Mouse (Mus musculus) thymus, postnatal 25 days (tissue): ENCODE measurements around the gene Celf3.

Source experiments
- DNase-seq: peaks from one replicate; pipeline ENCODE4 v3.0.0; 2022

Gene Celf3

DNA sequence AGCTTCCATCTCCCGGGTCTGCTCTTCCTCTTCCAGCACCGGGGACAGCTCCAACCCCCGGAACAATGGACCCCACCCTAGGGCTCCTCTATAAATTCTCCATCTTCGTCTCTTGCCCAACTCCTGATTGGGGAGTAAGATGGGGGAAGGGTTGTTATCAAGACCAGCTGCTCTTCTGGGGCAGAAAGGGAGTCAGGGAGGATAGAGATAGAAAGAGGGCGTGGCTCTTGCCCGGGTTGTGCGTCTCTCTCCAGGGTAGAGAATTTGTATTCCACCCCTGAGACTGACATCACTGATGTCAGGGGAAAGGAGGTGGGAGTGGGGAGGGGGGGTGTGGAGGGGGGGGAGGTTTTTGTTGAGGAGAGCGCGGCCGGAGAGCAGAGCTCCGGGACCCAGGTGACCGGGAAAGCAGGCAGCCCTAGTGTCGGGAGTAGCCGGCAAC, at the start of gene Celf3:
Gene Celf3, plus strand, starts transcription at position 315 of the 442 bp plus-strand sequence.
- DNase-seq, result no peak

DNA sequence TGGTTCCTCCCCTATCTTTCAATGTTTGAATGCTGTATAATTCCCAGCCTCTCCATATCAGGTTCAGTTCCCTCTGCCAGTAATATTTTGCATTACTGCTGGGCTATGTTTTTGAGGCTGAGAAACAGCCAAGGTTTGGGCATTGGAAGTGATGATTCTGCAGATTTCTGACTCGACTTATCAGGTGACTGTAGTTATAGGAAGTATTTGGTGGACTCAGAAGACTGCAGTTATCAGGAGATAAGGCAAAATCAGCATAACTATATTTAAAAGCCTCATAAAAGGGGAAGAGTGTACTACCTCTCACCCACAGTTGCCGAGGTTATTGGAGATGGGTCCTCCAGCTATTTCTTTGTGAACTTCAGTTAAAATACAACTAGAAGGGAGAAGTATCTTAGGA, 47.1 kb upstream of the Celf3 start:
- no peak for DNase-seq

DNA sequence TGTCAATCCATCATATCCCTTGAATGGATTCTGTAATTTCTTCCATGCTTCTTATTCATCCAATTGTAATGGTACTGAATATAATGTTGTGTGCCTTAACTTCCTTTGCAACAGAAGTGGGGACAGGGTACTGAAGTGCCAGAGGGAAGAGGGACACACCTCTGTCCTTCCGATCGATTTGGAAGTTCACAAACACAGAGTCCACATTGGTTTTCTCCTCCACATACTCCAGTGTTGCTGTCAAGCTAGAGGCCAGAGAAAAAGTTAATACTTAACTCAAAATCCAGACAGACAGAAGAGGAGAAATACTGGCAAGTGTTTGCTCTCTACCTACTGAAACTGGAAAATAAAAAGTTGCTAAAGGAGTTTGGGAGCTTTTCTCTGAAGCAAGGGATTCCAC, 43.8 kb upstream of the Celf3 start:
- DNase-seq, result no peak

DNA sequence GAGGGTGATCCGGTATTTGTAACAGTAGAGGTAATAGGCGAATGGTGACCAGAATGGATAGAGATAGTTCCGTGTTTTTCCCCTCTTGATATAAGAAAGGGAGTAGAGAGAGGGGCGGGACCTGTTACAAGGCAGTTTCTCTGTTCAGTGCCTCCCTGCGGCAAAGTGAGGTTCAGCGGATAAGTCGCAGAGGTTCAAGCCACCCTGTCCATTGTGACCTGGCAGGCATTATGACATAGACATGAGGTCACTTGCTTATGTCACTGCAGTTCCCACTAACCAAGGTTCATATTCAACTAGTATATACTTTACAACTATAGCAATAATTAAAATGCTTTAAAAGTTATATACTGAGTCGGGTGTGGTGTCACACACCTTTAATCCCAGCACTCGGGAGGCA, 41.7 kb upstream of the Celf3 start:
- no peak for DNase-seq

DNA sequence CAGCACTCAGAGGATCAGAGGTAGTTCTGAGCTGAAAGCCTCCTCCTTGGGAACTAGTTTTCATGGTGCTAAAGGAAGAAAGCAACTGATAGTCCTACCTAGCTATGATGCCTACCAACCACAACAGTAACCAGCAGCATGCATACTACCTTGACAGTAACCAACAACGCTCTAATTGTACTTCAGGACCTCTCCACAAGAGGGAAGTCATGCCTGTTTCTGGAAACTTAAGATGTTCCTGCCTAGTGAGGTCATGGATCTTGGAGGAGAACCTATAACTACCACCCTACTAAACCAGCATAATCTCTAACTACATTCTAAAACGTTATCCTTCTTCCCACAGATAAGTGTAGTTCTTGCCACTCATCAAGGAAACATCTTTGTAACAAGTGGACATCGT, 36.9 kb upstream of the Celf3 start:
- DNase-seq, result peak; percentile 8

DNA sequence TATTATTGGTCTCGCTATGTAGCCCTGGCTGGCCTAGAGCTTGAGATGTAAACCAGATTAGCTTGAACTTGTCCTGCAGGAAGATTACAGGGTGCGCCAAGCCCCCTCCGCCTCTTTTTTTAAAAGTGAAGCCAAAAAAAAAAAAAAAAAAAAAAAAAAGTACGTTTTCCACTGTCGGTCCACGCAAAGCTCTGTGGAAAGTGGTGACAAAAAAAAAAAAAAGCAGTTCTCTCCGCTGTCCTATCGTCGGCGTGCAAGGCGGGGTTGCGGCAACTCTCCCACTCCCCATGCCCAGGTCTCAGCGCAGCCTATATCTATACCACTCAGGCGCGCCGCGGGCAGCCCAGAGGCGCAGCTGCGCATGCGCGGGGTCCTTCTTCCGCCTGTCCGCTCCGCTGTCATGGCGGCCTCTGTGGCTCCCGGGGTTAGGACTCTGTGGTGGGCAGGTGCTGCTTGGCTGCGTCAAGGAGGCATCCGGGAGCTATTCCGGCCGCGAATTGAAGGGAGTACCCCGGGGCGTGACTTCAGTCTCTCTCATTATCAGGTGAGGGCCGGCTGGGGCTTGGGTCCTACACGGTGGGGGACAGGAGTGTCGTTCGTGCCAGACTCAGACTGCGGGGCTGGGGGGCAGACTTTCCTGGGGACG, 35.0 kb upstream of the Celf3 start, which contains the start of gene Mrpl9:
Gene Mrpl9, plus strand, starts transcription at position 368 of the 646 bp plus-strand sequence.
- DNase-seq, result peak; percentile 96

DNA sequence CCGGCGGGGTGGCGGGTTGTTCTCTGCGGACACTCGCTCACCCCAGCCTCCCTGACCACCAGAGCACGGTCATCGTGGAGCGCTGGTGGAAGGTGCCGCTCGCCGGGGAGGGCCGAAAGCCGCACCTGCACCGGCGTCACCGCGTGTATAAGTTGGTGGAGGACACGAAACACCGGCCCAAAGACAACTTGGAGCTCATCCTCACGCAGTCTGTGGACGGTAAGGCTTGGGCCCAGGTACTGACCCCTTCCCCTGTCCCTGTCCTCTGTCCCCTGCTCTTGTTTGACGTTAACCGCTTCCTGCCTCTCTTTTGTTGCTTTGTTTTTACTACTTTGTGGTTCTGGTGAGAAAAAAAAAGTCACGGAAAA, 34.5 kb upstream of the Celf3 start, which contains the start of gene Oaz3:
Gene Oaz3, minus strand, starts transcription at position 319 of the 368 bp plus-strand sequence.
- no peak for DNase-seq

DNA sequence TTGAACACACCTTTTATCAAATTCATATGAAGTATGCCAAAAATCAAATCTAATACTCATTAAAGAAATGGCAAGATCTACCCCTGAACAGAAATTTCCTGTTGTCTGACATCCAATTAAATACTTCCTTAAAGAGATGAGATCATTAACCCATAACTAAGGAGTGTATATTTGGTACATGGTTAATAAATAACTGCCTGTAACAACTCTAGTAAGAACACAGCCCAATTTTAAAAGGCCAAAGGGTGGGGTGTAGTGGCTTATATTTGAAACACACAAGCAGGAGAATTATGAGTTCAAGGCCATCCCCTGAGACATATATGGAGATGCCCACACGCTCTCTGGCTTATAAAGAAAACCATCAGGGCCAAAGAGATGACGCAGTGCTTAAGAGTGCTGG, 28.7 kb upstream of the Celf3 start:
- DNase-seq, result no peak

DNA sequence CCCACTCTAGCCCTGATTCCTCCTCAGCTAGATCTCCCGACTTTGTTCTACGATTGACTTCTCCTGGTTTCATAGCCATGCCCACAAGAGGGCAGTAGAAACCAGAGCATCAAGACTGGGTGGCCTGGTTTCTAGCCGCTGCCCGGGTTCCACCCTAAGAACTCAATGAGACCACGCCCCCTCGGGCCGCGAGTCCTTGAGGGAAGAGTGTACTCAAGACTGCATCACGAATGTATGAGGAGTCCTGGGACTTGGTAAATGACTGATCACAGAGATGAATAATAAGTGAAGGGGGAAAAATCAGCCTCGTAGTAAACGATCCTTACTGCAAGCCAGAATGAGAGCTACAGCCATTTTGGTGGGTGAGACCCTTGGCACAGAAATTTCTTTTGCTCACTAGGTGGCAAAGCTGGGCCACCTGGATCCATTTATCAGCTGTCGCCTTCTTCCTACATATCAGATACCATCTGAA, 21.5 kb upstream of the Celf3 start:
- peak; percentile 79 for DNase-seq

DNA sequence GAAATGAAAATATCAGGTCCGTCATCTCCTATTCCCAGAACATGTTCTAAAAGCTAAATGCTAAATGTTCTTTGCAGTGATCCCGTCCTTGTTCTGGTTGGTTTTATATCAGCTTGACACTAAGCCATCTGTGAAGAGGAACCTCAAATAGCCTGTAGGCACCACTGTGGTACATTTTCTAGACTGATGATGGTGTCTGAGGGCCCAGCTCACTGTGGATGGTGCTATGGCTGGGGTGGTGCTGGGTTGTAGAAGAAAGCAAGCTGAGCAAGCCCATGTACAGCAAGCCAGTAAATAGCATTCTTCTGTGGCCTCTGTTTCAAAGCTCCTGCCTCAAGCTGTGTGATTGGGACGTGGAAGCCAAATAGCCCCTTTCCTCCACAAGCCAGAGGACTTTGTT, 21.0 kb upstream of the Celf3 start:
- DNase-seq, result no peak

DNA sequence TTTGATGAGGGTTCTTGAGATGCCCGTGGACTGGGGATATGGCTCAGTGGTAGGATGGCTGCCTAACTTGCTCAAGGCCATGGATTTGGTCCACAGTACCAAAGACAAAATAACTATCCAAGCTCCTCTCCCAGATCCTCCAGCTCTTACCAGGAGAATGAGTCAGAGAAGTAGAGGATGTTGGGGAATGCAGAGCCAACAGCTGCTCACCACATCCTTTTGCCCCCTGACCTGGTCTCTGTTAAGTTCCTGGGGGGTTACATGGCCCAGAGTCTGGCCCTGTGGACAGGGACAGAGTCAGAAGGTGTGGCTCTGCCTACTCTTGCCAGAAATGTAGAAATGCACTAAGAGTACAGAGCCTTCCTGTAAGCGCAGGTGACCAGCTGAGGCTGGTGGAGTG, 18.3 kb upstream of the Celf3 start:
- DNase-seq, result no peak

DNA sequence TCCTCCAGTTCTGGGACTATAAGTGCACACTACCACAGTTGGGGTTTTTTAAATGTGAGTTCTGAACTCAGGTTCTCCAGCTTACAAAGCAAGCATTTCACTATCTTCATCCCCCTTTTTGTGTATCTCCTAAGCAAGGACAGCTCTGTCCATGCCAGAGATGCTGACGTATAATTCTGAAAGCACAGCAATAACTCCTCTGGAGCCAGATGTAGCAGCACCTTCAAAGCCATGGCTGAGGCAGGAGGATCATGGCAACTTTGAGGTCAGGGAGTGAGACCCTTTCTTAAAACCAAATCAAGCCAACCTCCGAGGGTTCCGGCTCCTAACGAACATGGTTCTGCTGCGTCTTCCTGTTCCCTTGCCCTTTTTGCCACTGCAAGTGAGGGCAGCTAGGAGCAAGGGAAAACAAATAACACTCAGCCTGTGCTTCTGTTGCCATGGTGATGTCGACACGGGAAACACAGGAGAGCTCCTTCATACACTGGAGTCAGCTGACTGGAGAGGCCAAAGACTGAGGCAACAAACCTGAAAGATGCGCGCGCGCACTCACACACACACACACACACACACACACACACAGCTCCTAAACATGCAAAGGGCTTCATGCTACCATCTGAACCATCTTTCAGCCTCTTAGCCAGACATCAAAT, 14.0 kb upstream of the Celf3 start:
- DNase-seq, result no peak

DNA sequence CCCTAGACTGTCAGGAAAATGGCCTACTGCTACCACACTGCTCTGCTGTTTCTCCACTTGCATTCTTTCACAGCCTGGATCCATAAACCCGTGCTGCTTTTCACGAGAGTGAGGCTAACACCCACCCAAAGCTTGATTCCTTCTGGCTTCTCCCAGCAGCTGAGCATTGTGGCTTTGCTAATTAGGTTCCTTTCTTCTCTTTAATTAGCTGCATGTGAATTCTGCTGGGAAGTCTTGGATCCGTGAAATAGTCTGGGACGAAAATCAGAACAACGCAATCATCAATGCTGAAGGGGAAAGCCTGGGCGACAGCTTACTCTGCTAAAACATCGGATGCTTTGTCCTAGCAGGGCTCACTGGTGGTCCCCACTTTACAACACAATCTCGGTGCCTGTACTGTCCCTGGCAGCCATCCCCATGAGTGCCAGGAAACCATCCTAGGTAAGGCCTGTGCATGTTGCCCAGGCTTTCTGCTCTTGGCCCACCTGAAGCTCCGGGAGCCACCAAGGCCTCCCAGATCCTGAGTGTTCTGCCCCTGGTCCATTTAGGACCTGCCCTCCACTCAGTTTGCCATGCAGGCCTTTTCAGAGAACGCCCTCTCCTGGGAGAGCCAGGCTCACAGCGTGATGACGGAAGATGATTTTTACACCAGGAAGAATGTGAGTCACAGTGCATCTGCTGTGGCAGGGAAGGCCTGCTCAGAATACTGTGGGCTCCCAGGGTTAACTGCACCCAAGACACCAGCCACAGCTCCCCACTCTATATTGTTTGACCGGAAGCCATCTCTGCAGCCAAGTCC, 12.3 kb upstream of the Celf3 start:
- no peak for DNase-seq

DNA sequence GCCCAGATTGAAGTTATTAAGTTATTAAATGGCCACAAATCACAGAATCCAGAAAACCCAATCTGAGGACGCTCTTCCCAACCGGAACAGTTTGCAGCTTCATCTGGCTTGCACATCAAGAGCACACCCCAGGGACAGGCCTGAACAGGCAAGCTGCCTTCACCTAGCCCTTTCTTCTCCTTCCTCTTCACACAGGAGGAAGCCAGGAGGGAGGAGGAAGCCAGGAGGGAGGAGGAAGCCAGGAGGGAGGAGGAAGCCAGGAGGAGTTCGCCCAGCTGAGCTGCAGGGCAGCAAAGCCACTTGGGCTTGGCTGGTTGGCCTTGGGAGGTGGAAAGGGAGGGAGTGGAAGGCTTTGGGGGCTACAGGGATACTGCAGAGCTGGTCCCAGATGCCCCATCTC, 9.2 kb upstream of the Celf3 start:
- no peak for DNase-seq

DNA sequence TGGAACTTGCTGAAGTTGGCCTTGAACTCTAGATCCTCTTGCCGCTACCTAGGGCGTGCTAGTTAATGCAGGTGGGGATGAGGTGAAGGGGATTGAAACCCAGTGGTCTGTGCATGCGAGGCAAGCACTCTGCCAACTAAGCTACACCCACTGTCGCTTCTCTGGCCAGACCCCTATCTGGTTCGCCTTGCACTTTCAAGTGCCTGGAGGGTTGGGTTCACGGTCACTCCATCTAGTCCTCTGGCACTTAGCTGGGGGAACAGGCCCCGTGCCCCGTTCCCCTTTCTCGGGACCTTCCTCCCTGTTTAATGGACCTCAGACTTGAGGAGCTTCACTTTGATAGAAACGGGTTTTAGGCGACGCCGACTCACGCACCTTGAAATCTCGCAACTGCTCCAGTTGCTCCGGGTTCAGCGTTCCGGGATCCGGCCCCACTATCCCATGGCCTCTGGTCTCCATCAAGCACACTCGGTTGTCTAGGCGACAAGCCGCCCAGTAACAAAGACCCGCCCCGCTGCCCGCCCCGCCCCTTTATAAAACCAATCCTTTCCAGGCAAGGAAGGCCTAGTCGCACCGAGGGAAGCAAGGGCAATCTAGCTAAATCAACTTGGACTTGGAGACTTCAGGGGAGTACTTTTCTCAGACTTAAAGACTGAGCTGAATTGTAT, 5.5 kb upstream of the Celf3 start:
- DNase-seq, result no peak

DNA sequence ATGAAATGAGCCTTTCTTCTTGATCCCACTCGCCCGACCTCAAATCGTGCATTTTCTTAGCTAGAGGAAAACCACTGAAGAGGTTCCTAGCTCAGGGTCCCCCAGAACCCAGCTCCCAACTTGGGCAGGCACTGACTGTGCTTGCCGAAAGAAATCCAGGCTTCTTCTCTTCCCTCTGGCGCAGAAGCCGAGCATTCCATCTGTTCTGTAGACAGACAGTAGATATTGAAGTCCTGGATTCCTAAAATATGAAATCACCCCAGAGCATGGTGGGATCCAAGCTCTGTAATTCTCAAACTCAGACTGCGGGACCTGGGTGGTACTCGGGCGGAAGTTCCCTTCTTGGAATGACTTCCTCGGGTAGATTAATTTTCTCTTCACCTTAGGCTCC, 5.0 kb upstream of the Celf3 start:
- DNase-seq, result no peak

DNA sequence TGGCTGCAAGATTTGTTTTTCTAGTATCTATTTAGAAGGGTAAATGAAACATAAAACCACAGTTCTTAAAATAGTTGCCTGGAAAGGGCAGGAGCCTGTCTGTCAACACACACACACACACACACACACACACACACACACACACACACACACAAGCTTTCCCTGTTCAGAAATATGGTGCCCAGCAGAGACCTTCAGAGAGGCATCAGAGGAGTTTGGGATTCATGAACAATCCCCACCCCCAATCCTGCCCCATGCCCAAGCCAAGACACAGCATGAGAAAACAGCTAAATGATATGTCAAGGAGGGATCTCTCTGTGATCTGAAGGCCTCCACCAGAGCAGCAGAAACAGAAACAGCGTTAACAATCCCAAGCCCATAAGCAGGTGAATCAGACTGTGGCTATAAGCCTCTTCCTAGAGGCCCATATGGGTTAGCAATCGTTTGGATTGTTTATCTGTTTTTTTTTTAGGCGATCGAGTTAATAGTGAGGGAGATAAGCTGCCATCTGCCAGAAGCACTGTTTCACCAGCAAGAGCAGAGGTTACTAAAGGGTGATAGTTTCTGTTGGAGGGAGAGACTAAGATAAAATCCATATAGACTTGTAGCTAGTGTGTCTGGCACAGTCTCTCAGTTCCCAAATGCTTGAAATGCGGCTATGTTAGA, 4.4 kb upstream of the Celf3 start:
- DNase-seq, result no peak

DNA sequence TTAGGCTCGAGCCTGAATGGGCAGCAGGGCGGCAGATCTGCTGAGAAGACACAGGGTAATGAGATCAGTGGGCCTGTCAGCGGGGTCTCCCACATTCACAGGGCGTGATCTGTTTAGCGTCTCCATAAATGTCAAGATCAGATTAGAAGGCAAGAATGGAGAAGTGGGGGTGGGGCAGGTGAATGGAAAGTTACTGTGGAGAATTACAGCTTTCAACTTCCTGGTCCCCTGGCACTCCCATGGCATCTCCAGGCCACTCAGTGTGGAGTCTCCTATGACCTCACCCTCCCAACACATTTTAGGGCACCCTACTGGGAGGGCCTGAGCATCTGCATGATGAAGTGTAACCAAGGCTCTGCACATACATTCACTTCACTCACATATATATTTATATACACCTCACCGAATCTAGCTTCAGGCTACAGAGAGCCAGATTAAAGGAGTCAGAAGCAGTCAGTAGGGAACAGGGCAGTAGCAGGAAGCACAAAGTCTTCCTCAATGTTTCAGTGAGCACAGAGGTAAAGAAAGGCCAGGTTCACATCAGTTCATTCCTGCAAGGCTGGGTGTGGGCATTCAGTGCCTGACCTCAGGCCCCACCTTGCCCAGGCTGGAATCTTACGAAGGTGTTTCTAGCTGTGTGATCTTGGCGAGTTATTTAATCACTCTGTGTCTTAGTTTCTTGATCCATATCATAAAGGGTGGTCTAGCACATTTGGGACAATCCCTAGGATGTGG, 1.6 kb upstream of the Celf3 start:
- DNase-seq, result no peak

DNA sequence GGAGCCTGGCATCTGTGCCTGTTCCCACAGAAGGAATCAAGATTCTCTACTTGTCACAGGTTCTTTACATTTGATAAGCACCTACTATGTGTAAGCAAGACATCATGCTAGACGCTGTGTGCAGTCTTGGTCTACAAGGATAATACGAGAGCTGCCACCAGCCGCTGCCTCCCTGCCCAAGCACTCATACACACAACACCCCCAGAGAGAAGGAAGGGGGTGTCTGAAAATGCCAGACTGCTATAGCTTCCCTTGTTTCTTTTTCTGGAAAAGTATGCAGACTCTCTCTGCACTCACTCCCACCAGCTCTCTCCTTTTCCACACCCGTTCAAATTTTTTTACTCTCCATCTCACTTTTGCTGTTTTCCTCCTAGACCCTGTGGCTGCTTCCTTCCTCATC, 651 bp upstream of the Celf3 start:
- DNase-seq, result no peak

DNA sequence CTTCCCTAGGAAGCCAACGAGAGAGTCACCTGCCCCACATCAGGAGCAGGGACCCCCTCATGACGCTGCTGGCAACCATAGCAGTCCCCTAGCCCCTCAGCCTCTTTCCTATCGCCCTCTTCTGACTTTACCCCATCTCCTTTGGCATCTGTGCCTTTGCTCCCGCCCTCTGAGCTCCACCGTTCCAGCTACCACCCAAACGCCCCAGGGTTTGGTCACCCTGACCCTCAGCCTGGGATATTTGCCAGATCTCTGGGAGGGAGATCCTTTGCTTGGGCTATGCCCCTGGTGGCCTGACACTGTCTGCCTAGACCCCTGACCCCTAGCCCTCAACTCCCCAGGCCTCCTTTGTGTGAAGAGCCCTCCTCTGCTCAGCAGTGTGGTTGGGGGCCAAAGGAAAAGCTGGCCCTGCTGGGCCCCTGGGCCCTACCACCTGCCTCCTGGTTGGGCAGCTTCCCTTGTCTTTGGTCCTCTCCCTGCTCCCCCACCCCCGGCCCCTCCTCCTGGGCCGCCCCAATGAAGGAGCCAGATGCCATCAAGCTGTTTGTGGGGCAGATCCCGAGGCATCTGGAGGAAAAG, 585 bp downstream of the Celf3 start:
- DNase-seq, result no peak

DNA sequence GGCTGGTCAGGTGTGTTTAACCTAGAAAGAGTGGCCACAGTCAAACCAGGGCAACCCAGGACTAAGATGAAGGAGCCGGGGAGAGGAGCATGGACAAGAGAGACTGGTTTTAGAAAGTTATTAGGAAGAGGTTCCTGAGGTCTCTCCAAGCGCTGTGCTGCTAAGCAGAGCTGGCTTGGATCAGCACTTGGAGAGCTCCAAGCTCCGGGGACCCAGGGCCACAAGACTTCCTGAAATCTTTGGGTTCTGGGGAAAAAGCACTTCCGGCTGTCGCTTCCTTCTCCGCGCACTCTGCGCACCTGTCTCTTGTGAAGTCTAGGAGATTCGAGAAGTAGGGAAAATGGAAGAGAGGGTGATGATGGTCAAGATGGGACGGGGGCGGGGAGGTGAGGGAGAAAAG, 1.5 kb downstream of the Celf3 start:
- no peak for DNase-seq
